Mouse (Mus musculus) ES-Bruce4 (cell line): ENCODE results near the gene Gm42791.

Experiments
- CTCF ChIP-seq: IDR thresholded peaks from one replicate; pipeline ENCODE4 v1.8.1; 2011; ENCODE audit warnings: low read depth, low read length
- EP300 ChIP-seq: IDR thresholded peaks from 2 replicates; pipeline ENCODE4 v1.6.1; 2011; ENCODE audit warnings: low read depth, low read length; ENCODE audit not compliant: insufficient read depth

DNA sequence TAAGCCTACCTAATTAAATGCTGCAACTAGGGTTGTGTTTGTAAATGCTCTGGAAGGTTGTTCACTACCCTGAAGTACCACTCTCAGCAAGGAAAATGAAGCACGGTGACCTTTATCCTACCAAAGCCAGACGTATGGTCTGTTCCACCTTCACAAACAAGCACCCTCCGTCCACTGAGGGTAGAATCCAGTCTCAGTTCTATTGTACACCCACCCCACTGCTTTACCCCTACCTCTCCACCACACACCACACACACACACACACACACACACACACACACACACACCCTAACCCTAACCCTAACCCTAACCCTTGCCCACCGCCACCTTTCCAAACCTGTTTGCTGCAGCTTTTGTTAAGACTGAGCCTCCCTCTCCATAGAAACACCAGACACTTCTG is 49.1 kb upstream of the Gm42791 start:
- TF ChIP-seq EP300 = no peak
- no peak for TF ChIP-seq CTCF
